Mouse (Mus musculus): ENCODE results near the gene Arid4a. TPM values are rescaled to one million over a fixed set of nuclear protein-coding genes. Genes with fewer than 3 reads are reported as not detected.
A peak's percentile ranks its signal among the peaks of the same experiment; 100 is the strongest.

The Arid4a gene
- polyA plus RNA-seq, 1 experiment from 2014 or later, result 36.7 TPM

GRCm38 (mm10) chr12:71046501-71046900 lies 30.7 kb downstream of the Arid4a start:
- 96% methylated on average over 4 of the region's 4 CpGs for WGBS
- Histone ChIP-seq H3K4me3 (no peak overlapping the region), H3K9ac (no peak overlapping the region), H3K27me3 (replicated peaks) (no peaks in the 10 kb centered on the region), H3K4me1 (peaks cover 4% of the 10 kb centered on the region), H3K9me3 (no peaks in the 10 kb centered on the region), H3K27ac (no peak overlapping the region), H3K36me3 (peaks cover 20% of the 10 kb centered on the region), H3K4me2 (replicated peaks) (no peak overlapping the region)
- no peak for ATAC-seq (ENCODE audit: low FRiP score, low read depth)

DNA sequence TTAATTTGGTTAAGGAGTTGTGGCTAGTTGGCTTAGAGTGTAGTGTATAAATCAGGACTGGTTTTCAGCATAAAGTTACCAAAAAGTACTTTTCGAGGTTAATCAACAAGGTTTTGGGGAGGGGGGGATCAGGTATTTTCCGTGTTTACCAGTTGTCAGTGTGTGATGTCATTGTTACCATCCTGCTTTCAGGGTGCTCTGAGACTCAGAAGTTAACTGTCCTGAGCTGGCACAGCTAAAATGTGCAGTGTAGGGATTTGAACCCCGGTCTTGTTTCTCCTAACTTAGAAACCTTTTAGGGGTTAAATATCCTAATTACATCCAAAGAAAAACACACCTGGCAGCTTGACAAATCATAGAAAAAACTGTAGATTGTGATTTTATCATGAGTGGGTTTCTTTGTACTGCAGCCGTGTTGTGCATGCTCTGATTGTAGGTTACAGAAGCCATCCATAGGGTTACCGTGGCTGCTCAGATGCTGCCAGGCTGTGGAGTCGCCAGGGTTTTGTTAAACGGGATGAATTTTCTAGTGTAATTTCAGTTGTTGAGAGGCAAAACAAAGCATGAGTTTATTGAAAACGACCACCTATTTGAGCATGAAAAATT lies 31.8 kb downstream of the Arid4a start:
- 51% methylated on average over 8 of the region's 8 CpGs for WGBS
- no peaks in the 10 kb centered on the region for H3K27me3 ChIP-seq (replicated peaks)
- peak; percentile 75 for ATAC-seq (ENCODE audit: low FRiP score, low read depth)
- H3K9me3 ChIP-seq, result no peaks in the 10 kb centered on the region
- peak overlapping the region; percentile 58 for H3K4me2 ChIP-seq (replicated peaks)
- no peak overlapping the region; the same call in 1 of the 2 replicates for H3K4me3 ChIP-seq
- peak overlapping the region; percentile 34; the same call in 1 of the 2 replicates for H3K27ac ChIP-seq
- peaks cover 9% of the 10 kb centered on the region for H3K36me3 ChIP-seq
- H3K9ac ChIP-seq, result 0 out of 2 replicates have a peak overlapping the region, but pooled peaks have one; percentile 18
- peaks cover 4% of the 10 kb centered on the region for H3K4me1 ChIP-seq

DNA sequence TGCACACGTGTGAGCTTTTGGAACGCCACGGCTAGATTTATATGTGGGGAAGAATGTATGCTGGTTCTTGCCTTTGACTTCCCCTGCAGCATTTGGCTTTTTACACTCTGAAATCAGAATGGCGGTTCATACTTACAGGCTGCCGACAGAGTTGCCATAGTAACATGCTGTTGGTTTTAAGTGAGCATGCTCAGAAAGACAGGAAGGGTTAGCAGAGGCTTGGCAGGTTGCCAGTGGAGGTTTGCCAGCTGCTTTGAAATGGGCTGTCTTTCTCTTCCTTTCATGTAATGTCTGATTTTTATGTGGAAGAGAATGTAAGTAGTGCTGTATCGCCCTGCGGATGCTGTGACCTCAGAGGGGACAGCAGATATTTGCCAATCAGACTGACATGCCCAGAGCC lies 32.3 kb downstream of the Arid4a start:
- Histone ChIP-seq H3K4me2 (replicated peaks) (peak overlapping the region; percentile 58), H3K9ac (0 out of 2 replicates have a peak overlapping the region, but pooled peaks have one; percentile 33), H3K4me3 (peak overlapping the region; percentile 31), H3K4me1 (peaks cover 4% of the 10 kb centered on the region), H3K27me3 (replicated peaks) (no peaks in the 10 kb centered on the region), H3K27ac (peak overlapping the region; percentile 34; the same call in 1 of the 2 replicates), H3K9me3 (no peaks in the 10 kb centered on the region), H3K36me3 (peaks cover 9% of the 10 kb centered on the region)
- 12% methylated on average over 7 of the region's 7 CpGs for WGBS
- ATAC-seq (ENCODE audit: low FRiP score, low read depth), result peak; percentile 94

DNA sequence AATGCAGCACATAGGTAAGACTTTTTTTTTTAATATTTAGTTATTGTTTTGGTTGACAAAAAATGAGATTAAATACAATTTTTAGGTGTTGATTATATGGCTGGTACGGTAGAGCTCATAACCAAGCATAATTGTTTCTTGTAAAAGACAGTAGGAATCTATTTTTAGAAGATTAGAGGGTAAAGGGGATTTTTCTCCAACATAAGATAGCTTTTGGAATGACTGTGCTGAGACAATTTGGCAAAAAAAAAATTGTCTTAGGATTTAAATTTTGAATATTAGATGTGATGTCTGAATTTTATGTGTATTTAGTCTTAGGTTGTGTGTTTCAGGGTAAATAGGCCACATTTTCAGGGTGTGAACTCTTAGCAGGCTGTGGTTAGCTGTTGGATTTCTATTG lies 32.8 kb downstream of the Arid4a start:
- 0 out of 2 replicates have a peak overlapping the region, but pooled peaks have one; percentile 34 for H3K27ac ChIP-seq
- WGBS, result 73% methylated on average over 1 of the region's 1 CpGs
- H3K9ac ChIP-seq, result 0 out of 2 replicates have a peak overlapping the region, but pooled peaks have one; percentile 33
- ATAC-seq (ENCODE audit: low FRiP score, low read depth), result no peak
- no peaks in the 10 kb centered on the region for H3K9me3 ChIP-seq
- H3K4me1 ChIP-seq, result peaks cover 4% of the 10 kb centered on the region
- H3K4me2 ChIP-seq (replicated peaks), result peak overlapping the region; percentile 58
- peaks cover 9% of the 10 kb centered on the region for H3K36me3 ChIP-seq
- peak overlapping the region; percentile 31 for H3K4me3 ChIP-seq
- no peaks in the 10 kb centered on the region for H3K27me3 ChIP-seq (replicated peaks)

DNA sequence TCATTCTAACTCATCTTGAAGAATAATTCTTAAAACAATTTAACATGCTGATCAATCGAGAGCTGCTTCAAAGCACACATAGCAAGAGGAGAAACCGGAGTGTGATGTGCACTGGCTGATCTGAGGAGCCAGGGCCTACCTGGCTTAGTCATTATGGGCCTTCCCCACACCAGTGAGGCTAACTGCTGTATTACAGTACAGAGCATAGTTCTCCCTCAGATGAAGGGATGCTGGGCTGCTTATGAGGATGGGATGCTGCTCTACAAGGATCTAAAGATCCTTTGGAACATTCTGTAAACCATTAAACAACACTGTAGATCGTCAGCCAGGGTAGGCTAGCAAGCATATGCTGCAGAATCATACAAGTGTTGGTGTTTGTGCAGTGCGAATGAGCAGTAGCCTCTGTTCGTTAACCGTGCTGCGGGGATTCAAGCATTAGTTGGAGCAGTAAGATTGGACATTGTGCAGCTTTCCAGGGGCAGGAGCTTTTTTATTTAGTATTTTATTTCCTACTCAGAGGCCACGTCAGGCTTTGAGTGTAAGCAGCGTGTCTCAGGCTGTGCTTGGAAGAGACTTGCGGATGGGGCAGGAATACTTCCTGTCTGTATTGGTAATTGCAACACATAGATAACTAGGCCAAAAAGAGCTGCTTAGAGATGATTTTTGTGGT lies 33.9 kb downstream of the Arid4a start:
- H3K4me1 ChIP-seq, result peaks cover 4% of the 10 kb centered on the region
- H3K27ac ChIP-seq, result peak overlapping the region; percentile 0; the same call in 1 of the 2 replicates
- ATAC-seq (ENCODE audit: low FRiP score, low read depth), result no peak

DNA sequence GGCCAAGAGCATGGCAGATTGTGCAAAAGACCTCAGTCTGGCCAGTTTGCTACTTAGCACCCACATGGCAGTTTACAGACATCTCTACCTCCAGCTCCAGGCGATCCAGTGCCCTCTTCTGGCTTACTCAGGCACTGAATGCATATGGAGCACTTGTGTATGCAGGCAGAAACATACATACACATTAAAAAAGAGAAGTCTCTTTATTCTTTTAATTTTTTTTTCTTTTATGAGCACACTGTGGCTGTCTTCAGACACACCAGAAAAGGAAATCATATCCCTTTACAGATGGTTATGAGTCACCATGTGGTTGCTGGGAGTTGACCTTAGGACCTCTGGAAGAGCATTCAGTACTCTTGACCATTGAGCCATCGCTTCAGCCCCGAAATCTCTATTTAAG lies 35.3 kb downstream of the Arid4a start:
- no peak overlapping the region for H3K9ac ChIP-seq
- 69% methylated on average over 3 of the region's 3 CpGs for WGBS
- no peak for ATAC-seq (ENCODE audit: low FRiP score, low read depth)
- no peak overlapping the region for H3K4me2 ChIP-seq (replicated peaks)
- peaks cover 4% of the 10 kb centered on the region for H3K4me1 ChIP-seq
- H3K27me3 ChIP-seq (replicated peaks), result no peaks in the 10 kb centered on the region
- no peak overlapping the region for H3K4me3 ChIP-seq
- H3K36me3 ChIP-seq, result peaks cover 7% of the 10 kb centered on the region
- no peak overlapping the region for H3K27ac ChIP-seq
- H3K9me3 ChIP-seq, result no peaks in the 10 kb centered on the region

More for the DNA sequence above, 33.9 kb downstream of the Arid4a start:
- peak overlapping the region; percentile 21 for H3K4me3 ChIP-seq
- peak overlapping the region; percentile 58 for H3K4me2 ChIP-seq (replicated peaks)
- H3K36me3 ChIP-seq, result peaks cover 9% of the 10 kb centered on the region
- H3K27me3 ChIP-seq (replicated peaks), result no peaks in the 10 kb centered on the region
- no peaks in the 10 kb centered on the region for H3K9me3 ChIP-seq
- 88% methylated on average over 10 of the region's 10 CpGs for WGBS
- H3K9ac ChIP-seq, result peak overlapping the region; percentile 40; the same call in 1 of the 2 replicates

GRCm38 (mm10) chr12:71052341-71052995 lies 36.7 kb downstream of the Arid4a start:
- ATAC-seq (ENCODE audit: low FRiP score, low read depth), result no peak
- 88% methylated on average over 7 of the region's 7 CpGs for WGBS
- no peak overlapping the region for H3K4me2 ChIP-seq (replicated peaks)

GRCm38 (mm10) chr12:71053031-71053430 lies 37.2 kb downstream of the Arid4a start:
- H3K4me3 ChIP-seq, result no peak overlapping the region
- peaks cover 6% of the 10 kb centered on the region for H3K36me3 ChIP-seq
- 88% methylated on average over 1 of the region's 1 CpGs for WGBS
- H3K27ac ChIP-seq, result no peak overlapping the region
- peaks cover 4% of the 10 kb centered on the region for H3K4me1 ChIP-seq
- H3K9ac ChIP-seq, result no peak overlapping the region
- no peak for ATAC-seq (ENCODE audit: low FRiP score, low read depth)
- no peaks in the 10 kb centered on the region for H3K27me3 ChIP-seq (replicated peaks)
- no peak overlapping the region for H3K4me2 ChIP-seq (replicated peaks)
- H3K9me3 ChIP-seq, result no peaks in the 10 kb centered on the region

More at GRCm38 (mm10) chr12:71052341-71052995, 36.7 kb downstream of the Arid4a start:
- H3K9me3 ChIP-seq, result no peaks in the 10 kb centered on the region
- no peak overlapping the region for H3K27ac ChIP-seq
- no peaks in the 10 kb centered on the region for H3K27me3 ChIP-seq (replicated peaks)
- H3K4me1 ChIP-seq, result peaks cover 4% of the 10 kb centered on the region
- H3K4me3 ChIP-seq, result no peak overlapping the region
- H3K9ac ChIP-seq, result no peak overlapping the region
- peaks cover 3% of the 10 kb centered on the region for H3K36me3 ChIP-seq

- Histone ChIP-seq H3K27me3 (replicated peaks) (no peaks in the 10 kb centered on the region), H3K27ac (no peak overlapping the region), H3K4me3 (no peak overlapping the region), H3K4me1 (peaks cover 4% of the 10 kb centered on the region), H3K9me3 (no peaks in the 10 kb centered on the region), H3K4me2 (replicated peaks) (no peak overlapping the region), H3K36me3 (peaks cover 6% of the 10 kb centered on the region), H3K9ac (no peak overlapping the region)
- 94% methylated on average over 1 of the region's 1 CpGs for WGBS
- ATAC-seq (ENCODE audit: low FRiP score, low read depth), result no peak
Measured at GRCm38 (mm10) chr12:71053486-71053885, 37.7 kb downstream of the Arid4a start.

- Histone ChIP-seq H3K4me2 (replicated peaks) (no peak overlapping the region), H3K27ac (no peak overlapping the region), H3K9ac (no peak overlapping the region), H3K27me3 (replicated peaks) (no peaks in the 10 kb centered on the region), H3K4me1 (no peaks in the 10 kb centered on the region), H3K9me3 (no peaks in the 10 kb centered on the region), H3K4me3 (no peak overlapping the region), H3K36me3 (peaks cover 14% of the 10 kb centered on the region)
- no peak for ATAC-seq (ENCODE audit: low FRiP score, low read depth)
- 94% methylated on average over 3 of the region's 3 CpGs for WGBS
Measured at GRCm38 (mm10) chr12:71055537-71055936, 39.7 kb downstream of the Arid4a start.

DNA sequence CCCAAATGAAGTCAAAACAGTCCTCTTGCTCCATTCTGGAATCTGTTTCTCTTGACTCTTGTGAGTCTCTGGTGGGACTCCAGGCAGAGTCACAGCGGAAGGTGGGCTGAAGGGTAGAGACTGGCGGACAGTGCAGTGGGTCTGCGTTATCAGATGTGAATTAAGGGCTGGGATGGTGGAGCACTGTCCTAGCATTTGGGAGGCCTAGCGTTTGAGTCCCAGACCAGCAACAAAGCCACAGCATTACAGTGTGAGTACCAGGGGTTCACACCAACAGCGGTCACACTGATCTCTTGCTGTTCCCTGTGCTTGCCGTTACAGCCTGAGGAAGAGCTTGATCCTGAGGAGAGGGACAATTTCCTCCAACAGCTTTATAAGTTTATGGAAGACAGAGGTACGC lies 44.0 kb downstream of the Arid4a start:
- WGBS, result 95% methylated on average over 7 of the region's 7 CpGs
- Histone ChIP-seq H3K9me3 (no peaks in the 10 kb centered on the region), H3K4me3 (no peak overlapping the region), H3K27ac (no peak overlapping the region), H3K27me3 (replicated peaks) (no peaks in the 10 kb centered on the region), H3K9ac (no peak overlapping the region), H3K36me3 (peaks cover 48% of the 10 kb centered on the region), H3K4me1 (no peaks in the 10 kb centered on the region), H3K4me2 (replicated peaks) (no peak overlapping the region)
- no peak for ATAC-seq (ENCODE audit: low FRiP score, low read depth)

DNA sequence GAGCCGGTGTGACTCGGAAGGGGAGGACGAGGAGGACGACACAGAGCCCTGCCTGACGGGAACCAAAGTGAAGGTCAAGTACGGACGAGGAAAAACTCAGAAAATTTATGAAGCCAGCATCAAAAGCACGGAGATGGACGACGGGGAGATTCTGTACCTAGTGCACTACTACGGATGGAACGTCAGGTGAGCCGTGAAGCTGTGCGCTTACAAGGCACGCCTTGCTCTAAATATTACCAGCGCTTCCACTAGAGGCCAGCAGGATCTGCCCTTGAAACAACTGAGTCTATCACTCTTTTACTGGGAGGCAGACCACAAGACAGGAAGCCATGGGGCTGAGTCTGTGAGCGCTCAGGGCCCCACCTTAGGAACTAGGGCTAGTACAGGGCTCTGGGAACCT lies 54.1 kb downstream of the Arid4a start:
- no peak overlapping the region for H3K9ac ChIP-seq
- H3K36me3 ChIP-seq, result peaks cover 83% of the 10 kb centered on the region
- 95% methylated on average over 17 of the region's 17 CpGs for WGBS
- no peak overlapping the region for H3K4me2 ChIP-seq (replicated peaks)
- no peak overlapping the region for H3K27ac ChIP-seq
- H3K9me3 ChIP-seq, result no peaks in the 10 kb centered on the region
- no peaks in the 10 kb centered on the region for H3K27me3 ChIP-seq (replicated peaks)
- H3K4me1 ChIP-seq, result no peaks in the 10 kb centered on the region
- H3K4me3 ChIP-seq, result no peak overlapping the region
- no peak for ATAC-seq (ENCODE audit: low FRiP score, low read depth)

All from neural tube, embryonic 12.5 days (tissue).